Mouse (Mus musculus) lung, adult 2 months (tissue): Measurements from ENCODE around the gene Cadm1. TPM values are rescaled to one million over a fixed set of nuclear protein-coding genes. Genes with fewer than 3 reads are reported as not detected.

ENCODE experiments used
- DNase-seq: peaks from one replicate; pipeline ENCODE4 v3.0.0; 2022
- H3K4me1 ChIP-seq: fragments of 200-500 bp; 2 replicates; pipeline ENCODE4 v1.6.1; 2011; ENCODE audit warnings: low read length; ENCODE audit not compliant: control insufficient read depth, insufficient read depth
- H3K4me3 ChIP-seq: fragments of 200-500 bp; replicated peaks from 2 replicates; pipeline ENCODE3; 2011; ENCODE audit warnings: low read depth, mild to moderate bottlenecking, control low read depth, low read length; ENCODE audit errors: extremely low read depth
- CTCF ChIP-seq: fragments of 200-500 bp; IDR thresholded peaks from 2 replicates; pipeline ENCODE4 v1.5.1; 2011; ENCODE audit warnings: mild to moderate bottlenecking, low read length, control low read depth; ENCODE audit not compliant: insufficient read depth
- POLR2A ChIP-seq: fragments of 200-500 bp; IDR thresholded peaks from 2 replicates; pipeline ENCODE4 v1.6.1; 2011; ENCODE audit warnings: low read depth, mild to moderate bottlenecking, control low read depth, low read length, borderline replicate concordance; ENCODE audit errors: extremely low read depth
- WGBS: fragments of 180-500 bp; shearing (Covaris S2); methylation state at CpG from one replicate; pipeline ENCODE4 v1.1.7; 2018; 5-methylcytosine and 5-hydroxymethylcytosine counted together
- polyA plus RNA-seq: library from polyadenylated mRNA; depleted of rRNA; stranded (reverse); fragments of >200 nt; gene quantifications from 2 replicates; pipeline ENCODE4 v1.2.3, GENCODE M21; 2012

The Cadm1 gene
- polyA plus RNA-seq, 1 experiment: 101 TPM

- WGBS: 95% methylated on average over 9 of the region's 9 CpGs
- no peak for TF ChIP-seq CTCF
- TF ChIP-seq POLR2A: no peak
- DNase-seq: no peak
- no peak overlapping the region for H3K4me3 ChIP-seq
- no peaks in the 10 kb centered on the region for H3K4me1 ChIP-seq
Observed at GRCm38 (mm10) chr9:47527290-47527689, 2.7 kb upstream of the Cadm1 start.

GRCm38 (mm10) chr9:47527741-47528140 lies 2.2 kb upstream of the Cadm1 start:
- no peak overlapping the region for H3K4me3 ChIP-seq
- no peak for TF ChIP-seq POLR2A
- no peak for TF ChIP-seq CTCF
- 79% methylated on average over 5 of the region's 5 CpGs for WGBS
- H3K4me1 ChIP-seq: no peaks in the 10 kb centered on the region
- DNase-seq: no peak

GRCm38 (mm10) chr9:47529182-47529581 lies 791 bp upstream of the Cadm1 start:
- Histone ChIP-seq H3K4me1 (0 out of 2 replicates have a peak, but pooled peaks cover 2% of the 10 kb centered on the region), H3K4me3 (no peak overlapping the region)
- WGBS: 7% methylated on average over 11 of the region's 11 CpGs
- DNase-seq: no peak
- TF ChIP-seq POLR2A (no peak), CTCF (no peak)

- under 1% methylated on average over 29 of the region's 30 CpGs for WGBS
- DNase-seq: no peak
- H3K4me1 ChIP-seq: peaks cover 6% of the 10 kb centered on the region; the same call in 1 of the 2 replicates
- TF ChIP-seq POLR2A (no peak), CTCF (no peak)
- peak overlapping the region; percentile 78 for H3K4me3 ChIP-seq
Observed at GRCm38 (mm10) chr9:47530544-47530921, 560 bp downstream of the Cadm1 start.

GRCm38 (mm10) chr9:47530922-47531850 lies 1.2 kb downstream of the Cadm1 start:
- peak; percentile 73 for DNase-seq
- TF ChIP-seq CTCF: no peak
- TF ChIP-seq POLR2A: no peak
- WGBS: under 1% methylated on average over 110 of the region's 110 CpGs

GRCm38 (mm10) chr9:47532215-47532865 lies 2.4 kb downstream of the Cadm1 start:
- Histone ChIP-seq H3K4me1 (peaks cover 8% of the 10 kb centered on the region), H3K4me3 (peak overlapping the region; percentile 56)
- no peak for DNase-seq
- no peak for TF ChIP-seq CTCF
- TF ChIP-seq POLR2A: no peak
- WGBS: 7% methylated on average over 20 of the region's 20 CpGs

More at GRCm38 (mm10) chr9:47530922-47531850, 1.2 kb downstream of the Cadm1 start:
- Histone ChIP-seq H3K4me1 (peaks cover 8% of the 10 kb centered on the region), H3K4me3 (peak overlapping the region; percentile 78)

- DNase-seq: no peak
- no peak overlapping the region for H3K4me3 ChIP-seq
- WGBS: 50% methylated on average over 8 of the region's 8 CpGs
- peaks cover 8% of the 10 kb centered on the region for H3K4me1 ChIP-seq
- TF ChIP-seq CTCF: no peak
Observed at GRCm38 (mm10) chr9:47533461-47533860, 3.5 kb downstream of the Cadm1 start.

GRCm38 (mm10) chr9:47534573-47535475 lies 4.9 kb downstream of the Cadm1 start:
- 82% methylated on average over 11 of the region's 11 CpGs for WGBS
- no peak for DNase-seq
- Histone ChIP-seq H3K4me3 (no peak overlapping the region), H3K4me1 (peaks cover 8% of the 10 kb centered on the region)
- TF ChIP-seq CTCF (no peak), POLR2A (no peak)

- no peak for DNase-seq
- Histone ChIP-seq H3K4me1 (peaks cover 3% of the 10 kb centered on the region), H3K4me3 (no peak overlapping the region)
- TF ChIP-seq POLR2A (no peak), CTCF (no peak)
- 57% methylated on average over 7 of the region's 7 CpGs for WGBS
Observed at GRCm38 (mm10) chr9:47545245-47545644, 15.3 kb downstream of the Cadm1 start.
